Mouse (Mus musculus): Measurements from ENCODE around the gene Lrrc73. TPM values are rescaled to one million over a fixed set of nuclear protein-coding genes. Genes with fewer than 3 reads are reported as not detected.

Lrrc73 gene
- total RNA-seq, 1 experiment from 2014 or later, result 5.3 TPM

- no peak for DNase-seq
Observed at GRCm38 (mm10) chr17:46297028-46297363, 43.7 kb downstream of the Lrrc73 start.

- no peak for DNase-seq
Observed at GRCm38 (mm10) chr17:46297364-46298219, 44.3 kb downstream of the Lrrc73 start, which contains the start of gene Dlk2. TSS of gene Dlk2 (plus strand) at chr17:46297421.

- peak; percentile 87 for DNase-seq
Observed at GRCm38 (mm10) chr17:46298220-46298913, 45.0 kb downstream of the Lrrc73 start.

GRCm38 (mm10) chr17:46301892-46302291 is 48.6 kb downstream of the Lrrc73 start:
- no peak for DNase-seq

- no peak for DNase-seq
Observed at GRCm38 (mm10) chr17:46304184-46304583, 50.9 kb downstream of the Lrrc73 start.

Small RNAs within 50 kb of the gene (microRNA-seq; reads per million reads assigned to microRNA genes)
- 0.34 to 0.71 reads per million in 2 experiments for gene Mir693

Other genes with a start within 250 kb of the Lrrc73 start
- gene Vegfa, start 221.2 kb upstream of the Lrrc73 start, total RNA-seq (2021), result 429 and 459 TPM in 2 replicates
- 107 and 108 TPM in 2 replicates for gene Mrps18a, start 142.5 kb upstream of the Lrrc73 start, total RNA-seq (2021)
- gene Rsph9, start 109.3 kb upstream of the Lrrc73 start, total RNA-seq (2021), result 4.4 and 7.6 TPM in 2 replicates
- gene Mad2l1bp, start 100.0 kb upstream of the Lrrc73 start, total RNA-seq (2021), result 18.3 and 20.6 TPM in 2 replicates
- gene Gtpbp2, start 92.5 kb upstream of the Lrrc73 start, total RNA-seq (2021), result 101 and 112 TPM in 2 replicates
- gene Polh, start 50.9 kb upstream of the Lrrc73 start, total RNA-seq (2021), result 43.2 and 44.9 TPM in 2 replicates
- 83.4 and 92.1 TPM in 2 replicates for gene Xpo5, start 50.7 kb upstream of the Lrrc73 start, total RNA-seq (2021)
- 96.4 and 123 TPM in 2 replicates for gene Polr1c, start 5.5 kb upstream of the Lrrc73 start, total RNA-seq (2021)
- gene Yipf3, start 5.5 kb upstream of the Lrrc73 start, total RNA-seq (2021), result 169 and 208 TPM in 2 replicates
- gene Tjap1, start 29.5 kb downstream of the Lrrc73 start, total RNA-seq (2021), result 66.6 and 69.7 TPM in 2 replicates
- 1.00 TPM in 1 of 2 replicates, not detected in the other for gene Dlk2, start 43.9 kb downstream of the Lrrc73 start, total RNA-seq (2021)
- gene Abcc10, start 74.8 kb downstream of the Lrrc73 start, total RNA-seq (2021), result 12.8 and 14.5 TPM in 2 replicates
- gene Zfp318, start 130.2 kb downstream of the Lrrc73 start, total RNA-seq (2021), result 34.7 and 38.3 TPM in 2 replicates
- 0.61 and 1.4 TPM in 2 replicates for gene Crip3, start 175.4 kb downstream of the Lrrc73 start, total RNA-seq (2021)
- gene Slc22a7, start 184.9 kb downstream of the Lrrc73 start, total RNA-seq (2021), result not detected in 2 replicates
- gene Ttbk1, start 234.1 kb downstream of the Lrrc73 start, total RNA-seq (2021), result 0.52 and 0.55 TPM in 2 replicates
- gene Dnph1, start 243.2 kb downstream of the Lrrc73 start, total RNA-seq (2021), result 5.3 and 8.4 TPM in 2 replicates